Comparison of ENCODE assay signal across 10 mouse cellular contexts in the genomic region with DNA sequence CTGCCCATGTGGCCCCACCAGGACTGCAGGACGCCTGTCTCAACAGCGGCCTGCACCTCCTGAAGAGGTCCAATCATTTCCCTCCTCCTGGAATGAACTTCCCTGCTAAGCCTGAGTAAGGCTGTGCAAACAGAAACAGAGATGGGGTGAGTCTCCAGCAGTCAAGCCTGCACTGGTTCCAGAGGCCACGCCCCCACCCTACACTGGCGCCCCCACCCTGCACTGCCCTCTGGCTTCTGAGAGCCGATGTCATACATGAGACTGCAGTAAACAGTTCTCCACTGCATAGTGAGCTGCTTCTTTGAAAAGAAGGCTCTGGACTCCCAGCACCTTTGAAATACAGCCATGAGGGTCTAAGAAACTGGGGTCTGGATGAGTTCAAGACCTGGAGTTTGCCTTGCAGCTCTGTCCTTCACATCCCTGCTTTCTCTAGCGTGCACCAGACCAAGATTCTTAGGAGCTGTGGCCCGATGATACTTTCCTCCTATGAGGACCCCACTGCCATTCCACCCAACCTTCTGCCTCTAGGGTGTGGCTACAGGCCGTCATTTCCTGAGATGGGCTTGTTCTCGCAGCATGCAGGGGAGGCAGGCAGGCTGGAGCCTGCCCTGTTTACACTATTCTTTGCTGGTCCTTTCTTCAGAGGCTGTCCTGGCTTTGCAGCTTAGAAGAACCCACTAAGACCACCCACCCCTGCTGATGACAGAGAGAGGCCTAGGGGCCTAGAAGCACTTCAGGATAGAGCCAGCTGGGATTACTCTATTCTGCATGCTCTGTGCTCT.
A peak's percentile ranks its signal among the peaks of the same experiment; 100 is the strongest.
DNase-seq lines count a peak whose midpoint lies in the region; ATAC-seq lines count a peak whose summit lies in the region.
"Had no signal": no experiment of that assay in that cellular context is flagged by ENCODE, and none has a peak within 500 bp of the region (broad histone marks: within the 10 kb centered on the region; RNA-seq: fewer than 3 reads in every experiment).

No protein-coding gene starts in this region.

- H3K27me3 ChIP-seq in intestine, embryonic 15.5 days (replicated peaks) = no peaks in the 10 kb centered on the region
- H3K27me3 ChIP-seq: neural tube, embryonic 12.5 days had no signal

- H3K4me3 ChIP-seq in intestine, embryonic 15.5 days (replicated peaks) = no peak overlapping the region
- H3K4me3 ChIP-seq: neural tube, embryonic 12.5 days had no signal

- H3K9ac ChIP-seq in intestine, embryonic 15.5 days = no peak overlapping the region
- H3K9ac ChIP-seq: neural tube, embryonic 12.5 days had no signal

- WGBS in intestine, embryonic 15.5 days = 17% methylated on average over 9 of the region's 9 CpGs

- H3K4me1 ChIP-seq in intestine, embryonic 15.5 days (replicated peaks) = peaks cover 16% of the 10 kb centered on the region

- ATAC-seq in intestine, embryonic 15.5 days = peak; percentile 74
- peak; percentile 80 for ATAC-seq in megakaryocyte progenitor cell, adult 5-6 weeks (replicated peaks; ENCODE audit: poor library complexity)
- ATAC-seq in megakaryocyte, adult 5-6 weeks (ENCODE audit: poor library complexity, severe bottlenecking) = no peak
- ATAC-seq in erythroblast, adult 5-6 weeks (replicated peaks; ENCODE audit: low FRiP score, poor library complexity, severe bottlenecking) = no peak

- DNase-seq in heart, adult 11 months = peak; percentile 77
- no peak for DNase-seq in heart, adult 9 months (ENCODE audit: low spot score in 2 of 2)
- DNase-seq in NIH3T3 (ENCODE audit: low read depth) = peak; percentile 76
- no peak for DNase-seq in right cerebral cortex, postnatal 14 days

- H3K9me3 ChIP-seq in intestine, embryonic 15.5 days = no peaks in the 10 kb centered on the region
- H3K9me3 ChIP-seq: G1E; neural tube, embryonic 12.5 days had no signal

- no peaks in the 10 kb centered on the region for H3K36me3 ChIP-seq in intestine, embryonic 15.5 days
- H3K36me3 ChIP-seq: G1E; neural tube, embryonic 12.5 days had no signal

- peak overlapping the region; percentile 13; the same call in 1 of the 2 replicates for H3K27ac ChIP-seq in intestine, embryonic 15.5 days
- H3K27ac ChIP-seq: neural tube, embryonic 12.5 days had no signal

- H3K4me2 ChIP-seq in intestine, embryonic 15.5 days (replicated peaks) = no peak overlapping the region
- H3K4me2 ChIP-seq: neural tube, embryonic 12.5 days had no signal

Comparison
In these comparisons a context has a peak if more than half of its experiments do, and no peak if none do; other contexts are left out.
1. DNase-seq: peak in heart, adult 11 months (single experiment) and NIH3T3 (single experiment); none in heart, adult 9 months (0 of 2) and right cerebral cortex, postnatal 14 days (single experiment).
2. ATAC-seq: peak in intestine, embryonic 15.5 days (single experiment) and megakaryocyte progenitor cell, adult 5-6 weeks (single experiment); none in megakaryocyte, adult 5-6 weeks (single experiment) and erythroblast, adult 5-6 weeks (single experiment).